Mouse (Mus musculus) cerebellum, adult 8-10 months (tissue): ENCODE measurements around the gene Cpeb1.

ENCODE experiments used
- DNase-seq: peaks from one replicate; pipeline ENCODE4 v3.0.0; 2022

The Cpeb1 gene

DNA sequence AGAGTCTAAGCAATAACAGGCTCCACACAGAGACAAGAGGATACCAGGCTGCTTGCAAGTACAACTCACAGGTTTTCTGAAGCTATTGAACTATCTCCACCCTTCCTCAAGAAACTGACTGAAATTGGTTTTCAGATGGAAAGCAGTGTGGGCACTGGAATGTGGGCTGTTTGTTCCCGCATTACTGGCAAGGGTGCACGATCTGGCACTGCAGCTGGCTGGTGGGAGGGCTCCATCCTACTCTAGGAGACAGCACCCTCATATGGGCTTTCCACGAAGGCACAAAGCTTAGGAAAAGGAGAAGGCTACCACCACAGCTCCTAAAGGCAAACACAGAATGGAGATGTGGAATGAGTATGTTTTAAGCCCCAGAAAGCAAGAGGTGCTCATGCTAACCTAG is 85.5 kb downstream of the Cpeb1 start:
- no peak for DNase-seq

DNA sequence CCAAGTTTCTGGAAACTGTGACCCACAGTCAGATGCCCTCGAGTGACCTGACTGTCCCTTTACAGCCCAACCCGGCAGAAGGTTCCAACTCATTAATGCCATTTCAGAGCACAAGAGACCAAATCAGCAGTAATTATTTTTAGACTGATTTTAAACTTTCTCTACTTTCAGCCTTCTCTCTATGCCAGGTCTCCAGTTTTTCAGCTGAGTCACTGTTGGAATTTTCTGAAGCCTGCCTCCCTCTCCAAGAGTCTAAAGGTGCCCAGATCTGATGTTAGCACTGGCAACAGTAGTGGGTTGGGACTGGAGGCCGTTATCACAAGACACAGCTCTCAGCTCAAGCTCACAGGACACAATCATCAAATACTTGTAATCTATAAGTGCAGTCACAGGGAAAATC is 87.3 kb downstream of the Cpeb1 start:
- no peak for DNase-seq

DNA sequence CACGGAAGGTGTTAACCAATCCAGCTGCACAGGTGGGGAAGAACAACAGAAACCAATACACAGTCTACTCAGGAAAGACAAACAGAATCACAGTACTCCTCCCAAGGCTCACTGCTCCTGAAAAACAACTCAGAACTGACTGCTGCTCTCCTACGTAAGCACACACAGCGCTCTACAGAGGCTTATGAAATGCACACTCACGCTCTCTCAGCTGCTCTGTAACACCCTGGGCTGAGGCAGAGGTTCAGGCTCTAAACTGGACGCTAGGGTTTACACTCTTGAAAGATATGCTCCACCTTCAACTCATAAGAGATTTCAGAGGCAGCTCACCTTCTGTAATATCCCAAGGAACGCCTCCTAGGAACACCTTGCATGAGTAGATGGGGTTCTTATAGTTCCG is 98.3 kb downstream of the Cpeb1 start:
- DNase-seq = no peak

DNA sequence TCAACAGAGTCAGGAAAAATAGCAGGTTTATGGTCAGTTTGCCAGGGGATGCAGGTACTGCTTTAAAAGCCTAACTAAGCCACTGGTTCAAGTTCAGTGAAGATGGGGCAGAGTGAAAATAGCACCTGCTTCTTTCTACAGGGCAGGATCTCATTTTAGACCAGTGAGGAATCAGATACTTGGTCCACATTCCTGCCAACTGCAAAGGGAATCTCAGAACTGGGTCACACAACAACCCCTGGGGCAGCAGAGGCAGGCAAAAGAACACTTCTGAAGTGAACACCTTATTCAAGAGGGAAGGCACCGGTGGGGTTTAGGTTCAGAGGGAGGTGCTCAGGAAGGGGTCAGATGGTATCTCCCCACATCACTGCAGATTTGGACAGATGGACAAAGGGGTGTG is 98.9 kb downstream of the Cpeb1 start:
- no peak for DNase-seq

DNA sequence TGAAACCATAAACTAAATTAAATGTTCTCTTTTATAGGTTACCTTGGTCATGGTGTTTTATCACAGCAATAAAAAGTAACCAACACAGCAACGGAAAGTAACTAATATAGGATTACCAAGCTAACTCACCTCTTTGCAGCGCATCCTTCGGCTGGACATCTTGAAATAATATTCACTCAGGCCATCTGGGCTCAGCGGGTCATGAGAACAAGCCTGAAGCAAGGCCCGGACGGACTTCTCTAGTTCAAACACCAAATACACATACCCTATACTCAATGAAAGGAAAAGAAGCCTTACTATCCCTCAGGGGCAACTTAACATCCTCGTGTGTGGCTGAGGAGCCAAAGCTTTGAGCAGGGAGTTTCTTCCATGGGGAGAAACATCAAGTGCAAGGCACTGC is 99.5 kb downstream of the Cpeb1 start:
- DNase-seq = no peak

DNA sequence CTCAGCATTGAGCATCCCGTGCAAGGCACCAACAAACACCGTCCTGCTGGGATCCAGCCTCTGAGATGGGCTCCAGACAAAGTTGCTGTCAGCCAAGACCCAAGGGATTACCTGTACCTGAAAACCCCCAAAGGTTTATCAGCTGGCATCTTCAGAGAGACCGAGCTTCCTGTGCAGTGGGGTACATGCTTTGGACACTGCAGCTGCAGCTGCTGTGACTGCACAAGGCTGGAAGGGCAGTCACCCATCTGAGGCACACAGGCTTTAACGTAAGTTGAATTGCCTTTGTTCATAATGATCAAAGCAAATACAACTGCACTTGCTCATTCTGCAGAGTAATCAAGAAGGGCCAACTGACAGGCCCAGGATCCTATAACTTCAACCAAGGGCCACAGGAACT is 103.4 kb downstream of the Cpeb1 start:
- DNase-seq = no peak

DNA sequence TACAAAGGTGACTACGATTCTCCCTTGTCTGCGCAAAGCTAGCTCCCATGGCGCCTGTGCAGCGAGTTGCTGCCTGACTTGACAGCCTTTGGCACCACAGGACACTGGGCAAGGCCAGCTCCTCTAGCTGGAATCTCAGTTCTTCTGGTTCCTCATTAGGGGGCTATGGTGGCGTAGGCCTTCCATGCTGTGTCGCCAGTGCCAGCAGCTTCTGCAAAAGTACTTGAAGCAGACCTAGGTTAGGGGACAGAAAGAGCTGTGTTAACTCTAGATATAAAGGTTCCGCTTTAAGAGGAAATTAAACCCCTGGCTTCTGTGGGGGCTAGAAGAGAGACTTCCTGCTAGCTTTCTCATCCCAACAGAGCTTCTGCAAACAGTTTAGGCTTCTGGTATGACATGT is 107.1 kb downstream of the Cpeb1 start:
- no peak for DNase-seq

DNA sequence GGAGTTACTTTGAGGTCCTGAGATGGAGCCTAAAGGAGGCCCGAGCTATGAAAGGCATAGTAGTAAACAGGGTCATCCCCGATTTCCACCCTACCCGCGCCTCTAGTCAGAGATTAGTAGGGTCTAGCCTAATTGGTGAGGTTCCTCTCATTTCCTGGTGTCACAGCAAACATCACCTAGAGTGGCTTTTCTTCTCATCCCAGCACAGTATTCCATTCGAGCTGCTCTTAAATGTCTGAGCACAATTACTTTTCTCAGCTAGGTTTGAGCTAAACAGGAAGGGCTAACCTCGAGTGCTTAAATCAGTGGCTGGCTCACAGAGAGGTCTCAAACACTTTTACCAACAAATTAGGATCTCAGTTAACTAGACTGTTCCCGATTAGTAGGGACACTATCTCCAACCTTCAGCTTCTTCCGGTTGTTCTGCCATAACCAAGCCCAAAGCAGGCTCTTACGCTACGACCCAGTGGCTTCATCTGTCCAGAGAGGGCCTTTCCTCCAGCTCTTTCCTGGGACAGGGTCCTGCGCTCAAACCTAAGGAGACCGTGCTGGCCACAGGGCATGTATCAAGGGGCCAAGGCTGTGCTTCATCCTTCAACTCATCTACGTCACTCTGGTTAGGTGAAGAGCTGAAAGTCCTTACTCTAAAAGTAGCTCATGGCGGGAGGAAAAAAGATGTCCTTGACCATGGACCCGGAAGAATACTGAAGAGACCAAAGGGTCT is 109.7 kb downstream of the Cpeb1 start:
- no peak for DNase-seq

DNA sequence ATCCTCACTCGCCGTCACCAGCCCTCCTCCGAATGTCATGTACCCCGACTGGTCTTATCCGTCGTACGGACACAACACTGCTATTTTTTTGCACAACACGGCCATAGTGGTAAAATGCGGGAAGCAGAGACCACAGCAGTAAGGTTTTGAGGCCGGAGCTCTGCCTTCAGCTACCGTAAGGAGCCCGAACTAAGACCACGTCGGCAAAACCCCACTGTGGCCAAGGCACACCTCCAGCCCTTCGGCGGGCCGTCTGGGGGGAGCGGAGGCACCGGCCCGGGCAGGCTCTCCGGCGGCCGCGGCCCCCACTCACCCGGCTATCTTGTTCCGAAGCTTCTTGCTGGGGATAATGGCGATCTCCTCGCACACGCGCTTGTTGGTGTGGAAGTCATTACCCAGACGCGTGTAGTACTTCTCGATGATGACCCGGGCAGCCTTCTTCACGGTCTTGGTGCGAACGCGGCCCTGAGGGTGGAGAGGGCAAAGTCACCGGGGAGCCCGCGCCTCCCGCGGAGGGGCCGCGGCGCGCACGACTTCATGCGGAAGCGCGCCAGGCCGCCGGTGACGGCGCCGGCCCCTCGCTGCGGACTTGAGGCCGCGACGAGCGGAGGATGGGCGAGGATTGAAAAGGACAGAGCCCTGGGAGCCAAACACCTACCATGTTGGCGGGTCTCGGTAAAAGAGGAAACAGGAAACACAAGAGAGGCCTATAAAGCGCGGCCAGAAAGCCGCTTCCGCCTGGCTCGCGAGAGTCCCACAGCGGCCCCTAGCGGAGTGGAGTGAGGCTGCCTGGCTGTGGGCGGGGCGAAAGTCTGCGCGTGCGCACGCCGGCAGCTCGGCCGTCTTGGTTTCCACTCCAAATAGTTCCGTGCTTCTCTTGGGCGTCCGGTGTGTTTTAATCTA is 110.5 kb downstream of the Cpeb1 start, which contains the start of gene Rps17:
Gene Rps17 (minus strand): TSS at position 711 of the 903 bp plus-strand sequence.
- DNase-seq = peak; percentile 99

DNA sequence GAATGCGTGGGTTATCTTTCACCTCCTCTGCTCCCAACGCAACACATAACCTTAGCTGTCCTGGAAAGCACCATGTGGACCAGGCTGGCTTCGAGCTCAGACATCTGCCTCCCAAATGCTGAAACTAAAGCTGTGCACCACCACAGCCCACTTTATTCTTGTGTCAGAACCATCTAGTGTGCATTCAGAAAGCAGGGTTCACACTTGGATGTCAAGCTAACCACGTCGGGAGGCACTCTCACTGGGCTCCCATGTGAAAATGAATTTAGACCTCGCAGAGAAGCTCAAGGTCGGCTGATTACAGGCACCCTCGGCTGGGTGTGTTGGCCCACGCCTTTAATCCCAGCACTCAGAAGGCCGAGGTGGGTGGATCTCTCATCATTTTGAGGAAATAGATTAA is 111.4 kb downstream of the Cpeb1 start:
- no peak for DNase-seq

DNA sequence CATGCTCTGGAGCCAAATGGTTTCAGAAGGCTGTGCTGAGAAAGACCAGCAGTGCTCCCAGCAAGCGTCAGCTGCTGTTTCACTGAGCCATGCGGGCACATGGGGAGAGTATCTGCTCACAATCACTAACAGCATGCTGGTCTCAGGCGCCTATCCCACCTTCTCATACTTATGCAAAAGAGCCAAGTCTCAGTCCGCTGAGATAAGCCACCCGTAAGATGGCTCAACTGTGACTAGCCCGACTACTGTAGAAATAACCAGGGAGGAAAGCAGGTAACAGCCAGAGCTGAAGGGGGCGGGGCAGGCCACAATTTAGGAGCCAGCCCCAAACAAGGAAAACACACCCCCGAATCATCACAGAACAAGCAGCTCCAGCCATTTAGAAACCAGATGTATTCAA is 111.9 kb downstream of the Cpeb1 start:
- DNase-seq = no peak

DNA sequence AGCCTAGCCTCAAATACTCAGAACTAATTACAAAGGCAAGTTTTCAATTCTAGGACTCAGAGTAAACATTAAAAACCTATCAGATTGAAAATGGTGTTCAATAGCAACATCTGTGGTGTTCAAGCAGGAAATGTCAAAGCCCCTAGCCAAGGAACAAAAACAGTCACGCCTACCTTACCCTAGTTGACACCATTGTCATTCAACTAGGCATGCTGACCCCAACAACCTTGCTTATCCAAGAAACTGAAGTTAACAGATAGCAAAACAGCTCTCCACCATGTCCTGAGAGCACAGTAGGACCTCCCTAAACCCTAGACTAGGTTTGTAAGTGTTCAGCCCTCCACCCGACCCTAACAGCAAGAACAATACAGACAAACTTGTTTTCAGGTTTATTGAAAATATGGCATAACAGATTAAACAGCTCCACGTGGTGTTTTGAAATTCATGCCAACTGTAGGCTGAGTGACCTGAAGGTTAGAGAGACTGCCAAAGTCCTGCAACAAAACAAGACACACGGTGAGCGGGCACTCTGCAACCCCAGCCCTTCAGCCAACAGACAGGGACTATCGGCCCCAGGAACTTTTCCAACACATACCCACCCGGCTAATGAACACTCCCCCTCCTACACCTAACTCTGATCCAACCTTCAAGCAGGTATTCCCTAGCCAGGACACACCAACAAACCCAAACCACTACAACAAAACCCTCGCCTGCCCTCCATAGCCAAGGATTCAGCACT is 112.7 kb downstream of the Cpeb1 start:
- DNase-seq = no peak

DNA sequence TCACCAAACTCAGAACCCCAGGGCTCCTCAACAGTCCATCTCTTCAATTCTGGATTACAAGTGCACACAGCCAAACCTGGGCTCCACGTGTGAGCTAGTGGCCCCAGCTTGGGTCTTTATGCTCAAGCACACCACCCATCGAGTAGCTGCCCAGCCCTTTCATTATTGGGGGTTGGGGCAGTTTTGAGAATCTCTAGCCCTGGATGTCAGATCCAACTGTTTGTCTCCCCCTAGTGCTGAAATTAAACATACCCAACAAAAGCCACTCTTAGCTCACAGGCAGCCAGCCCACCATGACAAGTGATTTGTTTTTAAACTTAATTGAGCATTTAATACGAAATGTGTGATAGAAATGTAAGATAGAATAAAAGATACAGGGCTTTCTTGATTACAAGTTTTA is 113.7 kb downstream of the Cpeb1 start:
- no peak for DNase-seq

DNA sequence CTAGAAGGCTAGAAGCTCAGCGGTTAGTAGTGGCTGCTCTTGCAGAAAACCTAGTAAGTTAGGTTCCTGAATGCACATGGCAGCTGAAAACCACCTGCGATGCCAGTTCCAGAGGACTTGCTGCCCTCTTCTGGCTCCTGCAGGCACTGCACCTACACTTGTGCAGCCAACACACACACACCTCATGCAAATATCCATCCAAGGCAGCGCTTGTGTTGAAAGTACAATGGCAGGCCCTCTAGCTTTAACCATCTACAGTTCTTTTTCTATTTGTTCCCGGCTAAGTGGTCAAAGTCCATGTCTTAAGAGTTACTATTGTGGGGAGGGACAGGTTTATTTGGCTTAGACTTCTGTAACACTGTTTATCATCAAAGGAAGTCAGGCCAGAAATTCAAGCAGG is 115.5 kb downstream of the Cpeb1 start:
- no peak for DNase-seq

DNA sequence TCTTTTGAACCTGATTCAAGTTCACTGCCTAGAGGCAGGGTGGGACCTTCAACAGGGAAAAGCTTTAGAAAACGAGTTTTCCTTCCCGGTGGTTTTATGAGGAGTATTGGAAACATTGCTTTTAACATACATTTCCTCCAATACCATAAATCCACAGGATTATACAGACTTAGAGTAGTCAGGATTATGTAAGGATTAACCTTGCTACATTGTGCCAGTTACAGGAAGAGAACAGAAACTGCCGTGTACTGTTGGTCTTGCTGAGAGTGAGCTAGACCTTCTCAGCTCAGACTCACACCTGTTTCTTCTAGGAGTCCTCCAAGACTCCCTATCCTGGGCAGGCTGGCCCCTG is 116.8 kb downstream of the Cpeb1 start:
- no peak for DNase-seq

DNA sequence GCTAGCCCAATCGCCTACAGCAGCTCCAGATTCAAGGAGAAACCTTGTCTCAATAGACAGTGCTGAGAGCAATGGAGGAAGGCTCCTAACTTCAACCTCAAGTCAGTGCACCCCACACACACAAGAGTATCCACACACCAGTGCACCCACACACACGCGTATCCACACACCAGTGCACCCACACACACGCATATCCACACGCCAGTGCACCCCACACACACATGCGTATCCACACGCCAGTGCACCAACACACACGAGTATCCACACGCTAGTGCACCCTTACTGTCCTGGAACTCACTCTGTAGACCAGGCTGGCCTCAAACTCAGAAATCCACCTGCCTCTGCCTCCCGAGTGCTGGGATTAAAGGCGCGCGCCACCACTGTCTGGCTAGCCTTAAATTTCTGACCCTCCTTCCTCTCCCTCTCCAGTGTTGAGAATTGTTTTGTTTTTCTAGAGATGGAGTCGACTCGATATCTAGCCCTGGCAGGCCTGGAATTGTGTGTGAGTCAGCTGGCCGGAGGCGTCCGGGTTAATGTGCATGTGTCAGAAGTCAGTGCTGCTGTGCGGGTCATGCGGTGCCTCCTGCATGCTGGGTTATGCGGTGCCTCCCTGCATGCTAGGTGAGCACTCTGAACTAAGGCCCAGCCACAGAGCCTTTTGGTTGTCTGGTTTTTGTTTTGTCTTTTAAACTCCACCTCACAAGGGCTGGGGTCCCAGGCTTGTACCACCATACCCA is 117.3 kb downstream of the Cpeb1 start:
- no peak for DNase-seq

DNA sequence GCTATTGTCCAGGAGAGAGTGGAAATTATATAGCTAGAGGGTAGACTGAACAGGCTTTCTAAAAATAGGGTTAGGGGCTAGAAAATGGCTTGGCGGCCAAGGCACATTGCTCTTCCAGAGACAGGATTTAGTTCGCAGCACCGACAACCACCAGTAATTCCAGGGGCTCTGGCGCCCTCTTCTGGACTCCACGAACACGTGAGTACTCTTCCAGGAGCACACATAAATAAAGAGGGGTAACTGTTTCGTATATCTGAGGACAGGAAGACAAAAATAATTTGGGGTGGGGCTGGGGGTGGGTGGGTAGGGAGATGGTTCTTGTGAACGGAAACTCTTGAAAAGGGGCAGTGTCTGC is 118.9 kb downstream of the Cpeb1 start:
- DNase-seq = no peak

DNA sequence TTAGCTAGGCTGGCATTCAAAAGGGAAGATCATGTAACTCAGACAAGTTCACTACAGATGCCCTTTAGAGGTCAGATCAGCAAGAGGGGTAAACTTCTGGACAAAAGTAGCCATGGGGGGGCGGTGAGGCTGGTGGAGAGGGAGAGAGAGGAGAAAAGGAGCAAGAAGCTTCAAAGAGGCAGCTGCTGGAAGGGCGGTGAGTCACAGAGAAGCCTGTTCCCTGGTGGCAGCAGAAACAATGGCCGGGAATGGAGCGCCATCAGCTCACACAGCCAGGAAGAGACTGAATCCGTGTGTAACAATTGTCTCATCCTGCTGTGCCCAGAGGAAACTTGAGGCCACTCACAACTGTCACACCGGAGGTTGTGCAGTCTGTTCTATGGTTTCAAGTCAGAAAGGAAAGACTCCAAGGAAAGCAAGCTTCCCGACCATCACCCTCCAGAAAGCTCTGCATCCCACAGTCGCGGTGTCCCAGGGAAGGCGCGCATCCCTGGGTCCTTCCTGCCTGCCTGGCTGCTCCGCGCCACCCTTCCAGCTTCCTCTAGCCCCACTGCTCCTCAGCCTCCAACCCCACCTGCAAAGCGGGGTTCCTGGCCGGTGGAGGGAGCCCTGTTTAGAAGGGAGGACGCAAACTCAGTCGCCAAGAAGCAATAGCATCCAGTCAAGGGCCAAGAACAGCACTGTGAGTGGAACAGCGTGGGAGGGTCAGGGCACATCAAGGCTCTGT is 119.4 kb downstream of the Cpeb1 start:
- no peak for DNase-seq

DNA sequence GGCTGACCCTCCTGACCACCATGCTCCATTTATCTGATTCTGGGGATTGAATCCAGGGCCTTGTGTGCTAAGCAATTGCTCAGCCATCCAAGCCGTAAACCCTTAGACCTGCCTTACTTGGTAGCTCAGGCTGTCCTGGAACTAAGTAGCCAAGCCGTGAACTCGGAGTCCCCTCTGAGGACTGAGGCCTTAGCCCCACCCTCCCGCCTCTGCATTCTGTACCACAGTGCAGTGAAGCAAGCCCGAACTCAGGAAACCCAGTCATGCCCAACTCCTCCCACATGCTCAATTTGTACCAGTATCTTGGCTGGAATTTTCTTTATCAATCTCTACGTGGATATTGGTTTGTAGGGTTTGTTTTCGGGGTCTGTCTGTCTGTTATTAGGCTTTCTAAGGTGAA is 123.4 kb downstream of the Cpeb1 start:
- DNase-seq = no peak

DNA sequence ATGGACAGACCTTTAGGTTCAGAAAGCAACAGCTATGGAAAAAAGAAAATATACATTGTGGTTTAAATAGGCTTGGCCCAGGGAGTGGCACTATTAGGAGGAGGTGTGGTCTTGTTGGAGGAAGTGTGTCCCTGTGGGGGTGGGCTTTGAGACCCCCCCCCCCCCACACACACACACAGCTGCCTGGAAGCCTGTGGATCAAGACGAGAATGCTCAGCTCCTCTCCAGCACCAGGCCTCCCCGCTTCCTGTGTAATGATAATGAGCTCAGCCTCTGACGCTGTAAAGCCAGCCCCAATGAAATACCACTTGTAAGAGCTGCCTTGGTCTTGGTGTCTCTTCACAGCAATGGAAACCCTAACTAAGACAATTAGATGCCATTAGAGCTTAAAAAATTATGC is 124.5 kb downstream of the Cpeb1 start:
- DNase-seq = no peak

DNA sequence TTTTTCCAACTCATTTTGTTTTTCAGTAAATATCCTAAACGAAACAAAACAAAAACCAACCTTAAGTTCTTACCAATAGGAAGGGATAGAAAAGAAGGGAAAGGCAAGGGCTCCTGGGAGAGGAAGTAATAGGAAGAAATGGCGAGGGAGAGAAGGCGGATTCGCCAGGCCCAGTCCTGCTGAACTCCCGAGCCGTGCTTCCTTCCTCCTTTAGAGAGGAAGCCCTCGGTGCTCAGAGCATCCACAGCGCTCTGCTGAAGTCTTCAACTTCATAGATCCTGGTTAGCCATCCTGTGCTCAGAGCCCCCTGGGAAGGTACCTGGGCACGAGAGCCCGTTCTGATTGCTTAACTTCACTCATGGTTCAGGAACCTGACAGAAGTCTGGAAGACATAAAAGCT is 127.6 kb downstream of the Cpeb1 start:
- DNase-seq = no peak

DNA sequence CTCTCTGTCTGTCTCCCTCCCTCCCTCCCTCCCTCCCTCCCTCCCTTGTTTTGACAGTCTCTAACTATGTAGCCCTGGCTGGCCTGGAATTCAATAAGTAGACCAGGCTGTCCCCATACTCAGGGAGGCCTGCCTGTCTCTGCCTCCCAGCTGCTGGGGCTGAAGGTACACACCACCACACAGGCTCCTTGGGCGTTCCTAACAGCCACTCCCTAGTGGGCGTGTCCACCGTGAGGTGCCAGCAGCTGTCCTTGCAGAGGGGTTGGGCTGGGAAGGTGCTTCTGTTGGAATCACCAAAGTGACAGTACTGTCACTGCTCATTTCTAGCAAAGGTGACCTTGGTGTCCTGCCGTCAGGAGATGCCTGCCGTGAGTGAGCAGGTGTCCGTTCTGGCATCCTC is 128.4 kb downstream of the Cpeb1 start:
- DNase-seq = no peak
